Mouse (Mus musculus) c-Kit-positive CD71-positive TER-119-positive erythroid progenitor cells, embryonic 14.5 days (primary cell): Measurements from ENCODE around the gene Sash1.

Experiments used
- DNase-seq: peaks from one replicate; pipeline ENCODE4 v3.0.0-alpha.2; 2013; ENCODE audit warnings: low spot score

The Sash1 gene

GRCm38 (mm10) chr10:8792412-8792811, 93.5 kb downstream of the Sash1 start:
- DNase-seq: no peak

- no peak for DNase-seq
These were observed 96.8 kb downstream of the Sash1 start for GRCm38 (mm10) chr10:8789096-8789495.

- DNase-seq: no peak
These were observed 98.6 kb downstream of the Sash1 start for GRCm38 (mm10) chr10:8787221-8787620.

- DNase-seq: no peak
These were observed 100.3 kb downstream of the Sash1 start for GRCm38 (mm10) chr10:8785451-8786145.

- no peak for DNase-seq
These were observed 103.9 kb downstream of the Sash1 start for GRCm38 (mm10) chr10:8781876-8782372.

- DNase-seq: no peak
These were observed 106.0 kb downstream of the Sash1 start for GRCm38 (mm10) chr10:8779842-8780241.

DNA sequence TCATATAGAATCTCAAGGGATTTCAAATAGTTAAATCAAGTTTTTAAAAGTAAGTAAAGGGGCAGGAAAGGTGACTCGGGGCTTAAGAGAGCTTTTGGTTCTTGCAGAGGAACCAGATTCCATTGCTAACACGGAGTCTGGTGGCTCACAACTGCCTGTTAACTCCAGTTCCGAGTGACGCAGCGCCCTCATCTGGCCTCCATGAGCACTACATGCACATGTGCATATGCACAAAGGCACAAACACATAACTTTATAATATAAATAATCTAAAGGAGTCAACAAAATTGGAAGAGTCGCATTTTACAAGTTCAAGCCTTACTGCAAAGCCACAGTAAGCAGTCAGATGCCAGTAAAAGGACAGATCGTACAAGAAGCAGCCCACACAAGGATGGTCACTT, 107.0 kb downstream of the Sash1 start:
- no peak for DNase-seq

- DNase-seq: no peak
These were observed 108.2 kb downstream of the Sash1 start for GRCm38 (mm10) chr10:8777552-8778253.

DNA sequence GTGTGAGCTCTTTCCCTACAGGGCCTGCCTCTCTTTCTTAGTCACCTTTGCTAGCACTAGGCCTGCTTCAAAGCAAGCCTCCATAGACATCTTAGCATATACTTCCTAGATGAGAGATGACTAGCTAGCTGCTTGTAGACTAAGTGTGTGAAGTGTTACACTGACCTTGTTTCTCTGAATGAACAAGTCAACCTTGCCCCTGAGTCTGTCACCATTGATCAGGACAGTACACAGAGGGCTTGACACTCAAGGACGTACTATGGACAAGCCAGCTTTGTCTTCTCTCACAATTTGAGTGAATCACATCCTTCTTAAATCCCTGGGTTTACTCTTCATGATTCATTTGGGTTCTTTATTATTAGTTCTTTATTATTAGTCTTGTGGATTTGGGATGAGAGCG, 109.1 kb downstream of the Sash1 start:
- DNase-seq: no peak

DNA sequence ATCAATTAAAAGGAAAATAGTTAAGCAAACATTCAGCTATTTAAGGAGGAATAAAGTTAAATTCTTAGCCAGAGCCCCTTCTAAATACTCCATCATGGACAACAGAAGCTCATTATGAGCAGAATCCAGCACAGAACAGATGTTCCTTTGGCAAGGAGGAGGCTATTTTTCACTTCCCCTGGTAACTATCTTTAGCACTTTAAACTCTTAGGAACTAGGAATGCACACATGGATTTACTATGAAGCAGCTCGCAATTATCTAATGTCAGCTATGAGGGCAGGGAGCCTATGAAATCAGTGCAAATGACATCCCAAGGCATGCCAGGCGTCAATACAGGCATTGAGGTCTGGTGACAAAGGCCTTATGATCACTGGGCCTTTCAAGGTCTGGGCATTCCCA, 110.1 kb downstream of the Sash1 start:
- no peak for DNase-seq

GRCm38 (mm10) chr10:8772464-8773209, 113.2 kb downstream of the Sash1 start:
- DNase-seq: no peak

DNA sequence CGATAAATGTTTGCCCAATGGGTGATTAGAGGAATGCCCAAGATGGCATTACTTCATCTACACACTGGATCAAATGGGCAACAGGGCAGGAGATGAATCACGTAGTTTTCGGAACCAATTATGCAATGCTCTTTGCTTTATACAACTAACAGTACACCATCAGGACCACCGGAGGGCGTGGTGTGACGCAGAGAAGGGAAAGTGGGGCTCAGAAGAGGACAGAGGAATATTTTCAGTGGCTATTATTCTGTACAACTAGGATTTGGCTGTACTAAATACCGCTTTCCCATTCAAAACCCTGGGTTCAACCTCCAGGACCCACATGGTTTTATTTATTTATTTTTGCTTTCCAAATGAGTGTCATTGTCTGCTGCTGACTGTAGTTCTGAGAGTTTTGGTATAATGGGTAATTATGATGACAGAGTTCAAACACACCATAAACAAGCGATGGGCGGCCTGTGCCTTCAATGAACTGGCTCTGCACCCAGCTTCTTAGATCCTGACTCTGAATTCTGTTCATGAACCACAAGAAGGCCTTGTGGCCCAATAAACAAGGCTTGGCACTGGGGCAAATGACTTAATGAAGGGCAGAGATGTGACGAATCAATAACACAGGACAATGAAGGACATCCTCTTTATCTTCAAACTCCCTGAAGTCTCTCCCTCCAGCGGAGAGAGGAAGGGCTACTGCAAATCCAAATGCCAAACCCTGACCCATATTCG, 114.8 kb downstream of the Sash1 start:
- no peak for DNase-seq

- DNase-seq: no peak
These were observed 117.2 kb downstream of the Sash1 start for GRCm38 (mm10) chr10:8768654-8769053.

DNA sequence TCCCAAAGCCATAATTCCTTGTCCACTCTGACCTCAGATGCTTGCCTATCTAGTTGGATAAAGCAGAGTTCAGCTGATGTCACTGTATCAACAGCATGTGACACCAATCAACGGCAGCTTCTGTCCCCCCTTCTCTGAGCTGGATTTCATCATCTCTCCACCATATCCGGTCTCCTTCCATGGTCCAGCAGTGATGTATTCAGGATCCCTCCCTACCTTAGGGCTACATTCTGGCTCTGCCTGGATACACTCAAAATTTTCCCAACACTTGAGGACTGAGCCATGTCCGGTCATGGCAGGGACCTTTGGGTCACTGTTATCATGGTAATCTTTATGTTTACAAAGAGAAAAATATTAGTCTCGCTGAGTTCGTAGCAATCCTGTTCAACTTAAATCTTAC, 118.5 kb downstream of the Sash1 start:
- no peak for DNase-seq

GRCm38 (mm10) chr10:8765922-8766522, 119.8 kb downstream of the Sash1 start:
- peak; percentile 15 for DNase-seq

GRCm38 (mm10) chr10:8762771-8763170, 123.1 kb downstream of the Sash1 start:
- no peak for DNase-seq

GRCm38 (mm10) chr10:8762209-8762701, 123.6 kb downstream of the Sash1 start:
- no peak for DNase-seq

- DNase-seq: no peak
These were observed 124.2 kb downstream of the Sash1 start for GRCm38 (mm10) chr10:8761656-8762055.

- no peak for DNase-seq
These were observed 125.3 kb downstream of the Sash1 start for GRCm38 (mm10) chr10:8760598-8760997.

DNA sequence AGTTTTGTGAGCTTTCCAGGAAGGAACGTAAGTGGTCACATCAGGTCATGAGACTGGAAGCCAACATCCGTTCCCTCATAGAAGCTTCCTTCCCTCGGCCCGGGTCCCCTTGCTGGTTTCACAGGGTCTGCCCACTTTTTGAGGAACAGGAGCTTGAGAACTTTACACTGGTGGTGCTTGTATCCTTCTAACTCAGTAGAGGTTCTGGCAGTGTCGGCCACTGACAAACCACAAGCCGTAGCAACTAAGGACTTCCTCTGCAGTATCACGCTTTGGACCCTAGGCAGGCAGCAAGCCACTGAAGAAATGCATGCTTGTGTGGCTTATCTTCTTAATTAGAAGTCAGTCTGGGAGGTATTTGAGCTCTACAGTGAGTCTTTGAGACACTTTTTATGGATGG, 126.6 kb downstream of the Sash1 start:
- no peak for DNase-seq

GRCm38 (mm10) chr10:8757429-8757931, 128.4 kb downstream of the Sash1 start:
- DNase-seq: no peak
